Mouse (Mus musculus): ENCODE data around the gene Phf8. TPM values are rescaled to one million over a fixed set of nuclear protein-coding genes. Genes with fewer than 3 reads are reported as not detected.

Phf8 gene
- polyA plus RNA-seq, 1 experiment from 2014 or later, result 18.6 TPM

GRCm38 (mm10) chrX:151520127-151520457, 380 bp upstream of the Phf8 start:
- peak overlapping the region; percentile 55 for H3K9ac ChIP-seq (replicated peaks; ENCODE audit: low read depth, low read length)
- H3K4me3 ChIP-seq (ENCODE audit: low read depth, low read length), result peak overlapping the region; percentile 48
- WGBS, result 15% methylated on average over 12 of the region's 17 CpGs
- no peaks in the 10 kb centered on the region for H3K36me3 ChIP-seq (ENCODE audit: control insufficient read depth, insufficient read depth, low read length)
- no peaks in the 10 kb centered on the region for H3K27me3 ChIP-seq (ENCODE audit: control insufficient read depth, insufficient read depth, low read length)
- H3K27ac ChIP-seq (ENCODE audit: low read depth, low read length), result peak overlapping the region; percentile 98
- H3K9me3 ChIP-seq (ENCODE audit: control insufficient read depth, low read length), result no peaks in the 10 kb centered on the region
- ATAC-seq (ENCODE audit: low read depth), result no peak; the same call in 1 of the 2 replicates
- H3K4me1 ChIP-seq (ENCODE audit: control insufficient read depth, insufficient read depth, low read length), result 0 out of 2 replicates have a peak, but pooled peaks cover 2% of the 10 kb centered on the region
- H3K4me2 ChIP-seq (ENCODE audit: low read depth, low read length), result peak overlapping the region; percentile 40

GRCm38 (mm10) chrX:151521786-151522522, 1.5 kb downstream of the Phf8 start:
- 17% methylated on average over 25 of the region's 25 CpGs for WGBS
- no peaks in the 10 kb centered on the region for H3K36me3 ChIP-seq (ENCODE audit: control insufficient read depth, insufficient read depth, low read length)
- no peak for ATAC-seq (ENCODE audit: low read depth)

GRCm38 (mm10) chrX:151553356-151553755, 32.9 kb downstream of the Phf8 start:
- no peak overlapping the region for H3K27ac ChIP-seq (ENCODE audit: low read depth, low read length)
- H3K36me3 ChIP-seq (ENCODE audit: control insufficient read depth, insufficient read depth, low read length), result no peaks in the 10 kb centered on the region; the same call in 1 of the 2 replicates
- WGBS, result 96% methylated on average over 4 of the region's 4 CpGs
- H3K4me3 ChIP-seq (ENCODE audit: low read depth, low read length), result no peak overlapping the region
- no peaks in the 10 kb centered on the region for H3K27me3 ChIP-seq (ENCODE audit: control insufficient read depth, insufficient read depth, low read length)
- no peaks in the 10 kb centered on the region for H3K4me1 ChIP-seq (ENCODE audit: control insufficient read depth, insufficient read depth, low read length)
- ATAC-seq (ENCODE audit: low read depth), result no peak
- H3K4me2 ChIP-seq (ENCODE audit: low read depth, low read length), result no peak overlapping the region
- H3K9me3 ChIP-seq (ENCODE audit: control insufficient read depth, low read length), result no peaks in the 10 kb centered on the region
- no peak overlapping the region for H3K9ac ChIP-seq (replicated peaks; ENCODE audit: low read depth, low read length)

More at GRCm38 (mm10) chrX:151521786-151522522, 1.5 kb downstream of the Phf8 start:
- Histone ChIP-seq H3K4me2 (ENCODE audit: low read depth, low read length) (peak overlapping the region; percentile 49), H3K27ac (ENCODE audit: low read depth, low read length) (no peak overlapping the region; the same call in 1 of the 2 replicates), H3K9ac (replicated peaks; ENCODE audit: low read depth, low read length) (peak overlapping the region; percentile 66), H3K4me1 (ENCODE audit: control insufficient read depth, insufficient read depth, low read length) (0 out of 2 replicates have a peak, but pooled peaks cover 2% of the 10 kb centered on the region), H3K4me3 (ENCODE audit: low read depth, low read length) (peak overlapping the region; percentile 48), H3K27me3 (ENCODE audit: control insufficient read depth, insufficient read depth, low read length) (no peaks in the 10 kb centered on the region), H3K9me3 (ENCODE audit: control insufficient read depth, low read length) (no peaks in the 10 kb centered on the region)

- no peak overlapping the region for H3K4me2 ChIP-seq (ENCODE audit: low read depth, low read length)
Observed at GRCm38 (mm10) chrX:151575166-151575565, 54.7 kb downstream of the Phf8 start.

GRCm38 (mm10) chrX:151643386-151643785, 122.9 kb downstream of the Phf8 start:
- Histone ChIP-seq H3K27me3 (ENCODE audit: control insufficient read depth, insufficient read depth, low read length) (no peaks in the 10 kb centered on the region), H3K36me3 (ENCODE audit: control insufficient read depth, insufficient read depth, low read length) (no peaks in the 10 kb centered on the region), H3K27ac (ENCODE audit: low read depth, low read length) (no peak overlapping the region), H3K9me3 (ENCODE audit: control insufficient read depth, low read length) (no peaks in the 10 kb centered on the region), H3K4me3 (ENCODE audit: low read depth, low read length) (no peak overlapping the region), H3K4me2 (ENCODE audit: low read depth, low read length) (no peak overlapping the region), H3K4me1 (ENCODE audit: control insufficient read depth, insufficient read depth, low read length) (no peaks in the 10 kb centered on the region), H3K9ac (replicated peaks; ENCODE audit: low read depth, low read length) (no peak overlapping the region)
- WGBS, result 81% methylated on average over 2 of the region's 2 CpGs
- ATAC-seq (ENCODE audit: low read depth), result no peak

More at GRCm38 (mm10) chrX:151575166-151575565, 54.7 kb downstream of the Phf8 start:
- ATAC-seq (ENCODE audit: low read depth), result no peak
- Histone ChIP-seq H3K36me3 (ENCODE audit: control insufficient read depth, insufficient read depth, low read length) (no peaks in the 10 kb centered on the region), H3K4me1 (ENCODE audit: control insufficient read depth, insufficient read depth, low read length) (no peaks in the 10 kb centered on the region), H3K27ac (ENCODE audit: low read depth, low read length) (no peak overlapping the region), H3K9me3 (ENCODE audit: control insufficient read depth, low read length) (no peaks in the 10 kb centered on the region), H3K9ac (replicated peaks; ENCODE audit: low read depth, low read length) (no peak overlapping the region), H3K27me3 (ENCODE audit: control insufficient read depth, insufficient read depth, low read length) (no peaks in the 10 kb centered on the region), H3K4me3 (ENCODE audit: low read depth, low read length) (no peak overlapping the region)
- 97% methylated on average over 1 of the region's 1 CpGs for WGBS

- Histone ChIP-seq H3K9me3 (ENCODE audit: control insufficient read depth, low read length) (no peaks in the 10 kb centered on the region), H3K9ac (replicated peaks; ENCODE audit: low read depth, low read length) (no peak overlapping the region), H3K36me3 (ENCODE audit: control insufficient read depth, insufficient read depth, low read length) (no peaks in the 10 kb centered on the region), H3K4me1 (ENCODE audit: control insufficient read depth, insufficient read depth, low read length) (no peaks in the 10 kb centered on the region), H3K4me2 (ENCODE audit: low read depth, low read length) (no peak overlapping the region), H3K27ac (ENCODE audit: low read depth, low read length) (no peak overlapping the region), H3K4me3 (ENCODE audit: low read depth, low read length) (no peak overlapping the region), H3K27me3 (ENCODE audit: control insufficient read depth, insufficient read depth, low read length) (no peaks in the 10 kb centered on the region)
- 65% methylated on average over 2 of the region's 2 CpGs for WGBS
- no peak for ATAC-seq (ENCODE audit: low read depth)
Observed at GRCm38 (mm10) chrX:151653744-151654143, 133.3 kb downstream of the Phf8 start.

GRCm38 (mm10) chrX:151674492-151675171, 154.2 kb downstream of the Phf8 start:
- H3K27ac ChIP-seq (ENCODE audit: low read depth, low read length), result no peak overlapping the region
- 80% methylated on average over 5 of the region's 5 CpGs for WGBS
- H3K36me3 ChIP-seq (ENCODE audit: control insufficient read depth, insufficient read depth, low read length), result no peaks in the 10 kb centered on the region
- no peak overlapping the region for H3K4me2 ChIP-seq (ENCODE audit: low read depth, low read length)
- no peaks in the 10 kb centered on the region for H3K4me1 ChIP-seq (ENCODE audit: control insufficient read depth, insufficient read depth, low read length)
- no peak for ATAC-seq (ENCODE audit: low read depth)
- H3K27me3 ChIP-seq (ENCODE audit: control insufficient read depth, insufficient read depth, low read length), result no peaks in the 10 kb centered on the region
- no peak overlapping the region for H3K4me3 ChIP-seq (ENCODE audit: low read depth, low read length)
- H3K9me3 ChIP-seq (ENCODE audit: control insufficient read depth, low read length), result no peaks in the 10 kb centered on the region
- H3K9ac ChIP-seq (replicated peaks; ENCODE audit: low read depth, low read length), result no peak overlapping the region

Data from neural tube, embryonic 14.5 days (tissue).